Mouse (Mus musculus) heart, embryonic 11.5 days (tissue): ENCODE measurements around the gene Gpat2. TPM values are rescaled to one million over a fixed set of nuclear protein-coding genes. Genes with fewer than 3 reads are reported as not detected.

ENCODE experiments used
- polyA plus RNA-seq: library from polyadenylated mRNA; unstranded; fragments of >200 nt; fragmentation: Nextera tagmentation; extraction: Ambion mirVana; gene quantifications from 2 replicates; pipeline ENCODE4 v1.2.1, GENCODE M21; 2014

Gene Gpat2
- polyA plus RNA-seq, 1 experiment from 2014 or later, result 0.34 TPM

Other genes with a start within 250 kb of the Gpat2 start
- 1.5 and 1.8 TPM in 2 replicates for gene 1810024B03Rik, start 216.9 kb upstream of the Gpat2 start, polyA plus RNA-seq
- 50.5 and 52.9 TPM in 2 replicates for gene Snrnp200, start 216.8 kb upstream of the Gpat2 start, polyA plus RNA-seq
- 52.8 and 53.7 TPM in 2 replicates for gene Ciao1, start 177.4 kb upstream of the Gpat2 start, polyA plus RNA-seq
- gene Tmem127, start 177.3 kb upstream of the Gpat2 start, polyA plus RNA-seq, result 13.7 and 18.6 TPM in 2 replicates
- 101 and 103 TPM in 2 replicates for gene Stard7, start 155.0 kb upstream of the Gpat2 start, polyA plus RNA-seq
- 17.4 and 18.3 TPM in 2 replicates for gene Dusp2, start 89.0 kb upstream of the Gpat2 start, polyA plus RNA-seq
- not detected in 2 replicates for gene Astl, start 86.6 kb upstream of the Gpat2 start, polyA plus RNA-seq
- gene Adra2b, start 62.0 kb upstream of the Gpat2 start, polyA plus RNA-seq, result 10.2 and 12.0 TPM in 2 replicates
- 30.3 and 30.6 TPM in 2 replicates for gene Fahd2a, start 19.4 kb downstream of the Gpat2 start, polyA plus RNA-seq
- gene Kcnip3, start 96.9 kb downstream of the Gpat2 start, polyA plus RNA-seq, result 2.0 and 2.3 TPM in 2 replicates
- 0.39 TPM in 1 of 2 replicates, not detected in the other for gene Prom2, start 116.3 kb downstream of the Gpat2 start, polyA plus RNA-seq
- 3.1 and 4.0 TPM in 2 replicates for gene Zfp661, start 161.9 kb downstream of the Gpat2 start, polyA plus RNA-seq
- 132 and 154 TPM in 2 replicates for gene Mrps5, start 162.0 kb downstream of the Gpat2 start, polyA plus RNA-seq
- 1.2 and 1.8 TPM in 2 replicates for gene Mal, start 231.5 kb downstream of the Gpat2 start, polyA plus RNA-seq